Mouse (Mus musculus): ENCODE results near the gene Gm12166.

Gene Gm12166

GRCm38 (mm10) chr11:46054911-46055895 lies 3.1 kb upstream of the Gm12166 start:
- DNase-seq: peak; percentile 88

GRCm38 (mm10) chr11:46054311-46054710 lies 2.2 kb upstream of the Gm12166 start:
- peak; percentile 87 for DNase-seq

- DNase-seq: peak; percentile 54
These were observed 1.3 kb upstream of the Gm12166 start for GRCm38 (mm10) chr11:46053457-46053856.

GRCm38 (mm10) chr11:46047264-46047663 lies 4.9 kb downstream of the Gm12166 start:
- peak; percentile 60 for DNase-seq

GRCm38 (mm10) chr11:46044781-46045180 lies 7.3 kb downstream of the Gm12166 start:
- DNase-seq: peak; percentile 61

- DNase-seq: peak; percentile 66
These were observed 10.4 kb downstream of the Gm12166 start for GRCm38 (mm10) chr11:46041607-46042267.

GRCm38 (mm10) chr11:46040841-46041556 lies 11.1 kb downstream of the Gm12166 start:
- peak; percentile 87 for DNase-seq

- DNase-seq: peak; percentile 96
These were observed 12.8 kb downstream of the Gm12166 start for GRCm38 (mm10) chr11:46039335-46039734.

GRCm38 (mm10) chr11:46038901-46039300 lies 13.2 kb downstream of the Gm12166 start:
- peak; percentile 90 for DNase-seq

GRCm38 (mm10) chr11:46036374-46036773 lies 15.7 kb downstream of the Gm12166 start:
- DNase-seq: peak; percentile 72

GRCm38 (mm10) chr11:46032956-46033355 lies 19.2 kb downstream of the Gm12166 start:
- DNase-seq: peak; percentile 51

- peak; percentile 62 for DNase-seq
These were observed 20.7 kb downstream of the Gm12166 start for GRCm38 (mm10) chr11:46031470-46031869.

- DNase-seq: no peak
These were observed 22.1 kb downstream of the Gm12166 start for GRCm38 (mm10) chr11:46030026-46030425.

GRCm38 (mm10) chr11:46029485-46029884 lies 22.6 kb downstream of the Gm12166 start:
- peak; percentile 23 for DNase-seq

- DNase-seq: no peak
These were observed 23.9 kb downstream of the Gm12166 start for GRCm38 (mm10) chr11:46027952-46028814.

- DNase-seq: peak; percentile 93
These were observed 26.1 kb downstream of the Gm12166 start for GRCm38 (mm10) chr11:46025962-46026392.

GRCm38 (mm10) chr11:46022983-46023382 lies 29.1 kb downstream of the Gm12166 start:
- DNase-seq: peak; percentile 50

GRCm38 (mm10) chr11:46021850-46022249 lies 30.3 kb downstream of the Gm12166 start:
- peak; percentile 36 for DNase-seq

GRCm38 (mm10) chr11:46020246-46020645 lies 31.9 kb downstream of the Gm12166 start:
- peak; percentile 54 for DNase-seq

- DNase-seq: peak; percentile 85
These were observed 36.1 kb downstream of the Gm12166 start for GRCm38 (mm10) chr11:46016061-46016460.
